In the genomic region with DNA sequence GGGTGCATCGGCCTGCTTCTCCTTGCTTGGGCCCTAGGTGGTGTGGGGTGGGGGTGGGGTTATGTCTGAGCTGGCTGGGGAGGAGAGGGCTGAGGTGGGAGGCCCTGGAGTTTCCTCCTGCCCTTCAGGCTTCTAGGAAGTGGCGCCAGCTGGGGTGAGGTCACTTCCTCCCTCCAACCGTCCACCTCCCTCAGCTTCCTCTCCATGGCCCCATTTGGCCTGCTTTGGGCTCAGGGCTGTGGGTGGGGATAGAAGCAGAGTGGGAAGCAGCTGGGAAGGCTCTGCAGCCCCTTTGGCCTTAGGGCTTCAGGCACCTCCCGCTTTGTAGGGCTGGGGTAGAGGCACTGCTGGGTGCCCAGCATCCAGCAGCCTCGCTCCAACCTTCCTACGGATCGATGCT, we compare ENCODE assay signal across 8 mouse cellular contexts. TPM values are rescaled to one million over a fixed set of nuclear protein-coding genes. Genes with fewer than 3 reads are reported as not detected.
A peak's percentile ranks its signal among the peaks of the same experiment; 100 is the strongest.
DNase-seq lines count a peak whose midpoint lies in the region; ATAC-seq and TF ChIP-seq lines count a peak whose summit lies in the region.

No protein-coding gene starts in this region.

- H3K27me3 ChIP-seq in embryonic facial prominence, embryonic 10.5 days (replicated peaks; ENCODE audit: low read depth, poor library complexity, severe bottlenecking), result peaks cover under 1% of the 10 kb centered on the region; the same call in 1 of the 2 replicates
- H3K27me3 ChIP-seq in limb, embryonic 14.5 days (ENCODE audit: control insufficient read depth, insufficient read depth, low read length), result no peaks in the 10 kb centered on the region

- intact Hi-C loops in left cerebral cortex, adult 2 months (cut with DNase I), result no loop called here
- intact Hi-C loops in left cerebral cortex, postnatal 14 days (cut with DNase I), result no loop called here
- intact Hi-C loops in heart, postnatal 25 days (cut with DNase I), result no loop called here

- no peak overlapping the region; the same call in 1 of the 2 replicates for H3K4me2 ChIP-seq in limb, embryonic 14.5 days (replicated peaks; ENCODE audit: low read depth, low read length, severe bottlenecking)

- H3K9ac ChIP-seq in limb, embryonic 14.5 days (ENCODE audit: low read depth, low read length, severe bottlenecking), result no peak overlapping the region

- peak overlapping the region; percentile 75 for H3K27ac ChIP-seq in left cerebral cortex, adult 2 months
- peak overlapping the region; percentile 45 for H3K27ac ChIP-seq in embryonic facial prominence, embryonic 10.5 days (replicated peaks)
- H3K27ac ChIP-seq in limb, embryonic 14.5 days (replicated peaks; ENCODE audit: low read depth, low read length), result peak overlapping the region; percentile 58

- H3K9me3 ChIP-seq in embryonic facial prominence, embryonic 10.5 days, result no peaks in the 10 kb centered on the region
- no peaks in the 10 kb centered on the region for H3K9me3 ChIP-seq in limb, embryonic 14.5 days (ENCODE audit: control insufficient read depth, low read length)

- peaks cover 42% of the 10 kb centered on the region for H3K4me1 ChIP-seq in embryonic facial prominence, embryonic 10.5 days
- peaks cover 14% of the 10 kb centered on the region for H3K4me1 ChIP-seq in limb, embryonic 14.5 days (ENCODE audit: control insufficient read depth, insufficient read depth, low read length)

- no peak overlapping the region for H3K4me3 ChIP-seq in left cerebral cortex, adult 2 months
- H3K4me3 ChIP-seq in embryonic facial prominence, embryonic 10.5 days, result 0 out of 2 replicates have a peak overlapping the region, but pooled peaks have one; percentile 5
- H3K4me3 ChIP-seq in limb, embryonic 14.5 days (replicated peaks; ENCODE audit: low read length), result no peak overlapping the region

- TF ChIP-seq CTCF in left cerebral cortex, adult 2 months (IDR thresholded peaks at IDR 0.05), result no peak

- ATAC-seq in limb, embryonic 14.5 days (ENCODE audit: low FRiP score, low read depth), result no peak
- peak; percentile 29 for ATAC-seq in monocyte, adult 5-6 weeks (replicated peaks; ENCODE audit: insufficient number of reproducible peaks, low FRiP score, low TSS enrichment, poor library complexity, severe bottlenecking)

- no peak for TF ChIP-seq POLR2A in limb, embryonic 14.5 days (IDR thresholded peaks at IDR 0.05; ENCODE audit: borderline replicate concordance, extremely low read depth, insufficient read depth, insufficient read length)

- 64% methylated on average over 7 of the region's 7 CpGs for WGBS in embryonic facial prominence, embryonic 10.5 days
- 51% methylated on average over 7 of the region's 7 CpGs for WGBS in limb, embryonic 14.5 days

- peaks cover 60% of the 10 kb centered on the region for H3K36me3 ChIP-seq in embryonic facial prominence, embryonic 10.5 days (replicated peaks)
- peaks cover 73% of the 10 kb centered on the region for H3K36me3 ChIP-seq in limb, embryonic 14.5 days (ENCODE audit: control insufficient read depth, insufficient read depth, low read length)

- no peak for DNase-seq in left cerebral cortex, adult 2 months (ENCODE audit: extremely low spot score in 1 of 2, low spot score in 2 of 2)
- no peak for DNase-seq in left cerebral cortex, postnatal 14 days (ENCODE audit: low spot score in 2 of 2)
- DNase-seq in embryonic facial prominence, embryonic 10.5 days (ENCODE audit: low spot score), result peak; percentile 43
- peak; percentile 79 for DNase-seq in heart, postnatal 25 days (ENCODE audit: low spot score)
- peak; percentile 40 for DNase-seq in limb, embryonic 14.5 days (ENCODE audit: low spot score)
- DNase-seq in right cerebral cortex, postnatal 36 days (ENCODE audit: low spot score in 2 of 2), result no peak
- DNase-seq in yolk sac, embryonic 10.5 days (ENCODE audit: low spot score), result no peak

RNA-seq across cellular contexts. Expression of a gene that starts 22.8 kb away (rescaled TPM):
- total RNA-seq in left cerebral cortex, adult 2 months (2021), result 1 to 10 TPM; 2.0 to 3.0 TPM
- 1 to 10 TPM; 2.7 to 4.6 TPM for total RNA-seq in left cerebral cortex, postnatal 14 days (2021)
- polyA plus RNA-seq in embryonic facial prominence, embryonic 10.5 days (2016; fragmentation: Nextera tagmentation; extraction: Ambion mirVana), result 2.4 and 3.5 TPM in 2 replicates
- total RNA-seq in heart, postnatal 25 days (2021), result 1 to 10 TPM in 1 of 2 experiments, under 1 TPM in 1; 0.73 to 1.4 TPM
- 3.0 and 4.8 TPM in 2 replicates for polyA plus RNA-seq in limb, embryonic 14.5 days (2012; rRNA removed)
- polyA plus RNA-seq in limb, embryonic 14.5 days (2014; fragmentation: Nextera tagmentation; extraction: Ambion mirVana), result 5.4 and 5.8 TPM in 2 replicates
- total RNA-seq in monocyte, adult 5-6 weeks (2017), result not detected in 3 replicates

RNA-seq across cellular contexts. Expression of a gene that starts 29.0 kb away (rescaled TPM):
- total RNA-seq in left cerebral cortex, adult 2 months (2021), result 10 to 100 TPM; 15.1 to 17.8 TPM
- total RNA-seq in left cerebral cortex, postnatal 14 days (2021), result 10 to 100 TPM; 14.1 to 15.0 TPM
- polyA plus RNA-seq in embryonic facial prominence, embryonic 10.5 days (2016; fragmentation: Nextera tagmentation; extraction: Ambion mirVana), result 37.2 and 41.7 TPM in 2 replicates
- 1 to 10 TPM; 8.2 to 8.8 TPM for total RNA-seq in heart, postnatal 25 days (2021)
- polyA plus RNA-seq in limb, embryonic 14.5 days (2012; rRNA removed), result 23.8 and 35.1 TPM in 2 replicates
- polyA plus RNA-seq in limb, embryonic 14.5 days (2014; fragmentation: Nextera tagmentation; extraction: Ambion mirVana), result 13.9 and 17.1 TPM in 2 replicates
- total RNA-seq in monocyte, adult 5-6 weeks (2017), result 11.8 to 12.1 TPM (median 11.9 TPM) in 3 replicates

RNA-seq across cellular contexts. Expression of a gene that starts 41.7 kb away (rescaled TPM):
- 100 to 1,000 TPM; 124 to 140 TPM for total RNA-seq in left cerebral cortex, adult 2 months (2021)
- total RNA-seq in left cerebral cortex, postnatal 14 days (2021), result 100 to 1,000 TPM; 140 to 144 TPM
- 409 and 427 TPM in 2 replicates for polyA plus RNA-seq in embryonic facial prominence, embryonic 10.5 days (2016; fragmentation: Nextera tagmentation; extraction: Ambion mirVana)
- 100 to 1,000 TPM; 227 to 240 TPM for total RNA-seq in heart, postnatal 25 days (2021)
- polyA plus RNA-seq in limb, embryonic 14.5 days (2012; rRNA removed), result 173 and 221 TPM in 2 replicates
- polyA plus RNA-seq in limb, embryonic 14.5 days (2014; fragmentation: Nextera tagmentation; extraction: Ambion mirVana), result 374 and 380 TPM in 2 replicates
- total RNA-seq in monocyte, adult 5-6 weeks (2017), result 106 to 180 TPM (median 151 TPM) in 3 replicates

RNA-seq across cellular contexts. Expression of a gene that starts 49.3 kb away (rescaled TPM):
- total RNA-seq in left cerebral cortex, adult 2 months (2021), result 10 to 100 TPM; 13.2 to 16.5 TPM
- 10 to 100 TPM; 18.4 to 21.8 TPM for total RNA-seq in left cerebral cortex, postnatal 14 days (2021)
- polyA plus RNA-seq in embryonic facial prominence, embryonic 10.5 days (2016; fragmentation: Nextera tagmentation; extraction: Ambion mirVana), result 64.0 and 64.2 TPM in 2 replicates
- total RNA-seq in heart, postnatal 25 days (2021), result 10 to 100 TPM; 10.2 to 10.3 TPM
- polyA plus RNA-seq in limb, embryonic 14.5 days (2012; rRNA removed), result 49.3 and 107 TPM in 2 replicates
- polyA plus RNA-seq in limb, embryonic 14.5 days (2014; fragmentation: Nextera tagmentation; extraction: Ambion mirVana), result 58.1 and 60.4 TPM in 2 replicates
- total RNA-seq in monocyte, adult 5-6 weeks (2017), result 7.0 to 21.9 TPM (median 15.6 TPM) in 3 replicates

RNA-seq across cellular contexts. Expression of a gene that starts 60.0 kb away (rescaled TPM):
- 1 to 10 TPM; 2.0 to 2.8 TPM for total RNA-seq in left cerebral cortex, adult 2 months (2021)
- total RNA-seq in left cerebral cortex, postnatal 14 days (2021), result 1 to 10 TPM; 1.5 to 3.5 TPM
- 1.5 and 1.8 TPM in 2 replicates for polyA plus RNA-seq in embryonic facial prominence, embryonic 10.5 days (2016; fragmentation: Nextera tagmentation; extraction: Ambion mirVana)
- under 1 TPM; 0.10 to 0.28 TPM for total RNA-seq in heart, postnatal 25 days (2021)
- 1.7 TPM in 2 replicates for polyA plus RNA-seq in limb, embryonic 14.5 days (2012; rRNA removed)
- 0.44 and 0.72 TPM in 2 replicates for polyA plus RNA-seq in limb, embryonic 14.5 days (2014; fragmentation: Nextera tagmentation; extraction: Ambion mirVana)
- total RNA-seq in monocyte, adult 5-6 weeks (2017), result 1.8 to 2.1 TPM in 2 of 3 replicates, not detected in the other

Comparison
In these comparisons a context has a peak if more than half of its experiments do, and no peak if none do; other contexts are left out.
1. DNase-seq: peak in embryonic facial prominence, embryonic 10.5 days (single experiment), heart, postnatal 25 days (single experiment) and limb, embryonic 14.5 days (single experiment); none in left cerebral cortex, adult 2 months (0 of 2), left cerebral cortex, postnatal 14 days (0 of 2), right cerebral cortex, postnatal 36 days (0 of 2) and yolk sac, embryonic 10.5 days (single experiment).
2. Peak in every context shown above with its lines, with median percentiles within 50 percentile points of each other: H3K27ac ChIP-seq.